Mouse (Mus musculus): ENCODE data around the gene Iqcc.

DNA sequence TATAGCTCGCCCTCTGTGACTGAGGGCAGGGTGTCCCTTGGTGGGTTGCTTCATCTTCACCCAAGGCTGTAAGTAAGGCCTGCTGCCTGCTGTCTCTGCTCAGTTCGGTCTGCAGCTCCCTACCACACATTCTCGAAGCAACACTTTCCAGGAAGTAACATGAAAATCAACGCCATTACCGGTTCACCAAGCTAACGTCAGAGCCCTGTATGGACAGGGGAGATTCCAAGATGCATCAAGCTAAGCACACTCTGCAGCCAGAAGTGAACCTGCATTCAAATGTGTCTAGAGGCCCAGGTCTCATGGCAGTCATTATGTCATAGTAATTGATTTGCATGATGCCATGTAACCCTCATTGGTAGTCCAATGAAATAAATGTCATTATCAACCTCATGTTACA, 48.9 kb downstream of the Iqcc start:
- TF ChIP-seq CTCF (IDR thresholded peaks at IDR 0.05; ENCODE audit: borderline replicate concordance, insufficient read depth, low read depth, low read length), result no peak
- TF ChIP-seq POLR2A (IDR thresholded peaks at IDR 0.05; ENCODE audit: borderline replicate concordance, insufficient read depth, low read length), result no peak

Measured in cerebellum, adult 2 months (tissue).